Mouse (Mus musculus): ENCODE results near the gene Vmn2r54. TPM values are rescaled to one million over a fixed set of nuclear protein-coding genes. Genes with fewer than 3 reads are reported as not detected.
"Not testable (repeated sequence)": the region's sequence is repeated elsewhere in the genome, so short reads cannot be mapped to it uniquely, and the experiment has no call there.

Gene Vmn2r54
- total RNA-seq (2012; rRNA removed): not detected in 2 replicates
- total RNA-seq (2014; rRNA removed): not detected in 2 replicates
- not detected in 2 replicates for polyA plus RNA-seq (2012; ENCODE audit: insufficient read length, low read depth)

DNA sequence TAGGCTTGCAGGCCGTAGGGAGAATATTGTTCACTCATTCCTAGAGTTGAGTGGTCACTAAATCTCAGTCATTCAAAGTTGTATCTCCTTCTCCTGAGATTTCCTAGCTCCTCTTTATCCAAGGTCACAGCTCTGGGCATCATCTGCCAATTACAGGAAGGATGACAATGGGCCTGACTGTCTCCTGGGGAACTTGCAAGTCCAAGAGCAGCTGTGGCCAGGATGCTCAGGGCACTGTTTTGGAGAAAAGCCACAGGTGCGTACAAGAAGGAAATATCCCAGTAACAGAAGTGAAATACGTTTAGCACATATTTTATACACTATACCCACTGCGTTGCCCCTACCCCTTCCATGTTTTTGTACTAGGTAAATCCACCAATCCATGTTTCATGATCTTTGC lies at the start of gene Vmn2r54:
TSS of gene Vmn2r54 (minus strand) at position 101 of the 400 bp plus-strand sequence.
- dilution Hi-C loops (cut with MboI; ENCODE audit: extremely low pct_ligation_motif_present, extremely low pct_unique_long_range_greater_than_20kb, low sequenced_read_pairs); H3K4me1 ChIP-seq (ENCODE audit: control insufficient read depth in 1 of 2, insufficient read depth in 2 of 2); H3K9ac ChIP-seq (ENCODE audit: insufficient read depth, low read depth); H3K27me3 ChIP-seq (replicated peaks); H3K4me2 ChIP-seq (ENCODE audit: insufficient read depth, low read depth, poor library complexity, severe bottlenecking); H3K9me3 ChIP-seq (replicated peaks; ENCODE audit: low read length); H3K36me3 ChIP-seq (replicated peaks in 1 of 2; ENCODE audit: control insufficient read depth in 1 of 2, insufficient read depth in 1 of 2, low read length in 1 of 2); H3K27ac ChIP-seq (ENCODE audit: insufficient read depth, low read depth); in situ Hi-C loops (cut with MboI; ENCODE audit: low pct_ligation_motif_present, low pct_unique_long_range_greater_than_20kb, low sequenced_read_pairs); DNase-seq (ENCODE audit: extremely low read depth); H3K79me2 ChIP-seq (replicated peaks; ENCODE audit: control insufficient read depth, extremely low read depth, insufficient read depth, poor library complexity, severe bottlenecking); H3K4me3 ChIP-seq (replicated peaks in 1 of 3; ENCODE audit: low read depth in 2 of 3, low read length in 2 of 3, poor library complexity in 1 of 3): not testable (repeated sequence)

DNA sequence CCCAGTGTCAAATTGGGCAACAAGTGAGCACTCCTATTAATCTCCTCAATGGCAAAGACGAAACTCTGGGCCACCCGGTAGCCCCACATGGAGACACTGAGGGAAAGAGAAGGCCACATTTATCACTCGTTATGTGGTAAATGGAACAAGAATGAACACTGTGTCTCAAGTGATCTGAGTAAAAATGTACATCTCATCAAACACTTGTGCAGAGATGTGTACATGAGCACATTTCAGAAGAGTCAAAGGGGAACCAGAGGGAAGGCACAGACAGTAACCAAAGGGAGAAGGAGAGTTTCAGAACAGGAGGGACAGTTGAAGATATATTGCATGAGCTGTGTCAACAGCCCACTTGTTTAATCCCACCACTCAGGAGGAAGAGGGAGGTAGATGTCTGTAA lies 44.8 kb upstream of the Vmn2r54 start, which contains the start of gene Vmn2r55:
TSS of gene Vmn2r55 (minus strand) at position 101 of the 400 bp plus-strand sequence.
- DNase-seq (ENCODE audit: extremely low read depth); H3K4me1 ChIP-seq (ENCODE audit: control insufficient read depth in 1 of 2, insufficient read depth in 2 of 2); H3K36me3 ChIP-seq (replicated peaks in 1 of 2; ENCODE audit: control insufficient read depth in 1 of 2, insufficient read depth in 1 of 2, low read length in 1 of 2); H3K9me3 ChIP-seq (replicated peaks; ENCODE audit: low read length); H3K9ac ChIP-seq (ENCODE audit: insufficient read depth, low read depth); dilution Hi-C loops (cut with MboI; ENCODE audit: extremely low pct_ligation_motif_present, extremely low pct_unique_long_range_greater_than_20kb, low sequenced_read_pairs); H3K27me3 ChIP-seq (replicated peaks); H3K27ac ChIP-seq (ENCODE audit: insufficient read depth, low read depth); in situ Hi-C loops (cut with MboI; ENCODE audit: low pct_ligation_motif_present, low pct_unique_long_range_greater_than_20kb, low sequenced_read_pairs); H3K4me3 ChIP-seq (replicated peaks in 1 of 3; ENCODE audit: low read depth in 2 of 3, low read length in 2 of 3, poor library complexity in 1 of 3); H3K79me2 ChIP-seq (replicated peaks; ENCODE audit: control insufficient read depth, extremely low read depth, insufficient read depth, poor library complexity, severe bottlenecking); H3K4me2 ChIP-seq (ENCODE audit: insufficient read depth, low read depth, poor library complexity, severe bottlenecking): not testable (repeated sequence)

DNA sequence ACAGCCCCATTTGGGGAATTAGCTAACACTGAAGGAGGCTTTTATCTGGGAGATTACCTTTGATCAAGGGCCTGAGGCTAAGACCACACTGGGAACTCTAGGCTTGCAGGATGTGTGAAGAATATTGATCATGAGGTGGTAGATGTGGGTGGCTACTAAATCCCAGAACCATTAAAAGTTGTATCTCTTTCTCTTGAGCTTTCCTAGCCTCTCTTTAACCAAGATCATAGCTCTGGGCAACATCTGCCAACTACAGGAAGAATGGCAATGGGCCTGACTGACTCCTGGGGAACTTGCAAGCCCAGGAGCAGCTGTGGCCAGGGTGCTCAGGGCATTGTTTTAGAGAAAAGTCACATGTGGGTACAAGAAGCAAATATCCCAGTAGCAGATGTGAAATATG lies 31.4 kb downstream of the Vmn2r54 start, which contains the start of gene Vmn2r53:
TSS of gene Vmn2r53 (minus strand) at position 101 of the 400 bp plus-strand sequence.
- Histone ChIP-seq H3K9ac (ENCODE audit: insufficient read depth, low read depth) (no peak within 1 kb of the TSS), H3K79me2 (replicated peaks; ENCODE audit: control insufficient read depth, extremely low read depth, insufficient read depth, poor library complexity, severe bottlenecking) (no peaks in the 10 kb centered on the region), H3K36me3 (replicated peaks in 1 of 2; ENCODE audit: control insufficient read depth in 1 of 2, insufficient read depth in 1 of 2, low read length in 1 of 2) (no peaks in the 10 kb centered on the region), H3K4me1 (ENCODE audit: control insufficient read depth in 1 of 2, insufficient read depth in 2 of 2) (no peaks in the 10 kb centered on the region), H3K27me3 (replicated peaks) (peaks cover 36% of the 10 kb centered on the region), H3K4me2 (ENCODE audit: insufficient read depth, low read depth, poor library complexity, severe bottlenecking) (no peak within 1 kb of the TSS), H3K9me3 (replicated peaks; ENCODE audit: low read length) (no peaks in the 10 kb centered on the region), H3K4me3 (replicated peaks in 1 of 3; ENCODE audit: low read depth in 2 of 3, low read length in 2 of 3, poor library complexity in 1 of 3) (no peak within 1 kb of the TSS), H3K27ac (ENCODE audit: insufficient read depth, low read depth) (no peak within 1 kb of the TSS)
- in situ Hi-C loops (cut with MboI; ENCODE audit: low pct_ligation_motif_present, low pct_unique_long_range_greater_than_20kb, low sequenced_read_pairs) (no loop called here), dilution Hi-C loops (cut with MboI; ENCODE audit: extremely low pct_ligation_motif_present, extremely low pct_unique_long_range_greater_than_20kb, low sequenced_read_pairs) (no loop called here)
- TF ChIP-seq CTCF (conservative IDR thresholded peaks at IDR 0.05 in 1 of 2, IDR thresholded peaks at IDR 0.05 in 1 of 2; ENCODE audit: low read depth in 2 of 2, low read length in 2 of 2): no peak
- DNase-seq (ENCODE audit: extremely low read depth): no peak

Other genes starting within 250 kb of the Vmn2r54 start
- 1.9 and 2.0 TPM in 2 replicates for gene Zfp551, start 217.6 kb downstream of the Vmn2r54 start, total RNA-seq (2012; rRNA removed)
- gene Zfp551, start 217.6 kb downstream of the Vmn2r54 start, total RNA-seq (2014; rRNA removed): 0.42 and 0.94 TPM in 2 replicates
- gene Zfp551, start 217.6 kb downstream of the Vmn2r54 start, polyA plus RNA-seq (2012; ENCODE audit: insufficient read length, low read depth): 0.71 and 0.80 TPM in 2 replicates
- gene Zfp606, start 162.0 kb downstream of the Vmn2r54 start, total RNA-seq (2012; rRNA removed): 5.0 and 5.4 TPM in 2 replicates
- 5.7 and 5.8 TPM in 2 replicates for gene Zfp606, start 162.0 kb downstream of the Vmn2r54 start, total RNA-seq (2014; rRNA removed)
- 1.7 and 2.1 TPM in 2 replicates for gene Zfp606, start 162.0 kb downstream of the Vmn2r54 start, polyA plus RNA-seq (2012; ENCODE audit: insufficient read length, low read depth)
- not detected in 2 replicates for gene 2900092C05Rik, start 127.8 kb downstream of the Vmn2r54 start, total RNA-seq (2012; rRNA removed)
- not detected in 2 replicates for gene 2900092C05Rik, start 127.8 kb downstream of the Vmn2r54 start, total RNA-seq (2014; rRNA removed)
- not detected in 2 replicates for gene 2900092C05Rik, start 127.8 kb downstream of the Vmn2r54 start, polyA plus RNA-seq (2012; ENCODE audit: insufficient read length, low read depth)
- gene Vmn2r53, start 31.5 kb downstream of the Vmn2r54 start, total RNA-seq (2012; rRNA removed): not detected in 2 replicates
- not detected in 2 replicates for gene Vmn2r53, start 31.5 kb downstream of the Vmn2r54 start, total RNA-seq (2014; rRNA removed)
- 0.01 TPM in 2 replicates for gene Vmn2r53, start 31.5 kb downstream of the Vmn2r54 start, polyA plus RNA-seq (2012; ENCODE audit: insufficient read length, low read depth)
- not detected in 2 replicates for gene Vmn2r55, start 44.7 kb upstream of the Vmn2r54 start, total RNA-seq (2012; rRNA removed)
- not detected in 2 replicates for gene Vmn2r55, start 44.7 kb upstream of the Vmn2r54 start, total RNA-seq (2014; rRNA removed)
- not detected in 2 replicates for gene Vmn2r55, start 44.7 kb upstream of the Vmn2r54 start, polyA plus RNA-seq (2012; ENCODE audit: insufficient read length, low read depth)
- not detected in 2 replicates for gene Vmn2r56, start 94.7 kb upstream of the Vmn2r54 start, total RNA-seq (2012; rRNA removed)
- gene Vmn2r56, start 94.7 kb upstream of the Vmn2r54 start, total RNA-seq (2014; rRNA removed): not detected in 2 replicates
- not detected in 2 replicates for gene Vmn2r56, start 94.7 kb upstream of the Vmn2r54 start, polyA plus RNA-seq (2012; ENCODE audit: insufficient read length, low read depth)
- 1.6 and 1.8 TPM in 2 replicates for gene Zscan18, start 163.3 kb upstream of the Vmn2r54 start, total RNA-seq (2012; rRNA removed)
- 0.56 and 1.4 TPM in 2 replicates for gene Zscan18, start 163.3 kb upstream of the Vmn2r54 start, total RNA-seq (2014; rRNA removed)
- 1.3 and 1.6 TPM in 2 replicates for gene Zscan18, start 163.3 kb upstream of the Vmn2r54 start, polyA plus RNA-seq (2012; ENCODE audit: insufficient read length, low read depth)
- gene Zfp329, start 178.5 kb upstream of the Vmn2r54 start, total RNA-seq (2012; rRNA removed): 4.4 and 4.5 TPM in 2 replicates
- 3.9 and 7.2 TPM in 2 replicates for gene Zfp329, start 178.5 kb upstream of the Vmn2r54 start, total RNA-seq (2014; rRNA removed)
- gene Zfp329, start 178.5 kb upstream of the Vmn2r54 start, polyA plus RNA-seq (2012; ENCODE audit: insufficient read length, low read depth): 4.3 and 4.5 TPM in 2 replicates
- gene Zfp110, start 194.4 kb upstream of the Vmn2r54 start, total RNA-seq (2012; rRNA removed): 29.3 and 31.0 TPM in 2 replicates
- gene Zfp110, start 194.4 kb upstream of the Vmn2r54 start, total RNA-seq (2014; rRNA removed): 26.6 and 31.5 TPM in 2 replicates
- gene Zfp110, start 194.4 kb upstream of the Vmn2r54 start, polyA plus RNA-seq (2012; ENCODE audit: insufficient read length, low read depth): 14.8 and 16.2 TPM in 2 replicates
- gene Zfp128, start 240.9 kb upstream of the Vmn2r54 start, total RNA-seq (2012; rRNA removed): 1.2 and 1.4 TPM in 2 replicates
- gene Zfp128, start 240.9 kb upstream of the Vmn2r54 start, total RNA-seq (2014; rRNA removed): 0.96 and 1.2 TPM in 2 replicates
- gene Zfp128, start 240.9 kb upstream of the Vmn2r54 start, polyA plus RNA-seq (2012; ENCODE audit: insufficient read length, low read depth): 0.61 and 0.78 TPM in 2 replicates